Mouse (Mus musculus) right cerebral cortex, postnatal 10 days (tissue): Measurements from ENCODE around the gene Pde1a.
"Not testable (repeated sequence)": the region's sequence is repeated elsewhere in the genome, so short reads cannot be mapped to it uniquely, and the experiment has no call there.

Experiments used
- DNase-seq, 2 experiments: peaks; one replicate each; pipeline ENCODE4 v3.0.0; 2021; ENCODE audit warnings: low spot score in 2 of 2

Pde1a gene

GRCm38 (mm10) chr2:79964964-79965363 lies 164.3 kb downstream of the Pde1a start:
- no peak for DNase-seq

DNA sequence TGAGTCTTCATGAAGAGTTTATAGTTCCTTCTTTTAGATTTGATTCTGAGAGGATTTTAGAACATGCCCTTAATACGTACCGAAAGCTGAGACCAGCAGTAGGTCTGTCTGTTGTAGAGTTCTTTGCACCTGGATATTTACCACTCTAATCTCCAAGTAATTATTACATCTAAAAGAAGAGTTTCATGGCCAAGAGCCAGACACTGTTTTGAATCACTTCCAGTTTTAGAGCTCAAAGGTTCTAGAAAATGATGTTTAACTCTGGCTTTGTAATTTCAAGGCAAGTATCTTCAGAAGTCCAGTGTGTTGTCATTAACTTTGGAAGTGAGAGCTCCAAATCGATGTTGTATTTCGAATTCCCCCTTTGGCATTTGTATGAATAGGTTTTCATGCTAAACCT lies 167.8 kb downstream of the Pde1a start:
- DNase-seq: no peak

- no peak for DNase-seq
Observed at GRCm38 (mm10) chr2:79957659-79958340, 171.5 kb downstream of the Pde1a start.

- DNase-seq: no peak
Observed at GRCm38 (mm10) chr2:79945898-79946675, 183.2 kb downstream of the Pde1a start.

DNA sequence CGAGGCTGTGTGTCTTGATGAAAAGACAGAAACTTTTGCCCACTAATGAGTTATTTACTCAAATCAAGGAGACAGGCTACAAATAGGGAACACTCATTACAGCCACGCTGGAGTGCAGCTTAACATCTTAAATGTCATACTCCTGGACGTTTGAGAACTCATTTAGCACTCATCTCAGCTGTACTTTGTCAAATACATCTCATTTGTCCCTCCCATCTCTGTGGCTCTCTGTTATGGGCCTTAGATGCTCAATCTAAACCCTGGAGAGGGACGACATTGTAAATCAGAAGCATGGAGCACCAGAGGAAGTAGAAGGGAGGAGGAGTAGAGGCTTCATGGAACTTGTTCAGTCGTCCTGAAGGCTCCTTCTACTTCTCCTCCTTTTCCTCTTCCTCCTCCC lies 194.6 kb downstream of the Pde1a start:
- DNase-seq: no peak

DNA sequence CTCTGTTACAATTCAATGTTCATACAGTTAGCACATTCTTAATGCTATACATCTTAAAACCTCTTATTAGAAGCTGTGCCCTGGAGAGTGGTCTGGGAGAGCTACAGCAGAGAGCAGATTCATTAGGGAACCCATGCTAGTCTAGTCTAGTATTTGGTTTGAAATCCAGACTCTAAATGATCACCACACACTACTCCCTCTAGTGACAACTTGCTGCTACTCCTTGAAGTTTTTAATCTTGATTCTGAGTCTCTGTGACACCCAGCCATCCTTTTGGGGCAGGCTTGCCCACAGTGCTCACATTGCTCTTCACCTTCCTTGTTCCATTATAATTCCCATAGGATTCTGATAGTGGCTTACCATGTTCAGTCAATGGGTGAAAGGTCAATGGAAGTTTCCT lies 206.9 kb downstream of the Pde1a start:
- no peak for DNase-seq

- DNase-seq: no peak
Observed at GRCm38 (mm10) chr2:79921375-79921774, 207.9 kb downstream of the Pde1a start.

DNA sequence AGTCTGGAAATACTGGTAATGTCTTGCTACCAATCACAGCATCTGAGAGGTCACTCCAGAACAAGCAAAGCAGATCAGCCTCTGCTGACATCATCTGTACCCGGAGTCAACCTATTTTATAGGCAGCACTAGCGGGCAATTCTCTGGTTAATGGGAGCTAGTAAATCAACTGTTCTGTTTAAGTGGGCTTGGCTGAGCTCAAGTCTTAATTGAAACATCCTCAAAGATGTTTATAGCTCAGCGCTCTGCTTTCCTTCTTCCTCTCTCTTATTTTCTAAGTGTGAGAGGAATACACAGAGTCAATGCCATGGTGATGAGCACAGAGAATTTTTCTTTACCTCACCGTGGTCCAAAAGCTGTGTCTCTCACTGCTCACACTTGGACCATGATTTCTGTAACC lies 208.8 kb downstream of the Pde1a start:
- no peak for DNase-seq

DNA sequence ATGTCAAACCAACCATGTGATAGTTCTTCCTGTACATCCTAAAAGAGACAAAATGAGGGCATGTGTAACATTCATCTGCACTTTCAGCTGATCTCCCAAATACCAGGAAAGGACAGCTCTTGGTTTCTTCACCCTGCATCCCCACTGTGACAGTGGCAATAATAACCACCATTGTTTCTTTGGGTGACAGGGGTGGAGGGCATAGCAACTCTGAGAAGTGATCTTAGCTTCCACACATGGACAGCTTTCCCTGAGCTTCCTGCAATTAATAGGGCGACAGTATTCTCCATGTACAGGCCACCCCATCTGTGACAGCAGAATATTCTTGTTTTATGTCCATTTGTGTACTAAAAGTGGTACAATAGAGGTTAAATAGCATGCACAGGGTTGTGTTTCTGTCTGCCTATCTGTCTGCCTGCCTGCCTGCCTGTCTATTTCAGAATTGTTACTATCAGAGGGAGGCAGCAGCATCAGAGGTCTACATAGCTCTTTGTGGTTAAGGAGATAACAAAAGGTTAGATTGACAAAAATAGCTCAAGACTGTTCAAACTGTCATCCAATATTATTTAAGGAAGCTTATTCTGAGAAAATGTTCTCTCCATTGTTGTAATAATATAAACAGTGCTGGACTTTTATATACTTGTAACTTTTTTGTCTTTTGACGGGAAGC lies 227.3 kb downstream of the Pde1a start:
- no peak for DNase-seq

GRCm38 (mm10) chr2:79898522-79898921 lies 230.7 kb downstream of the Pde1a start:
- DNase-seq: no peak

- DNase-seq: no peak
Observed at GRCm38 (mm10) chr2:79892829-79893228, 236.4 kb downstream of the Pde1a start.

- peak; percentile 61 to 74 for DNase-seq
Observed at GRCm38 (mm10) chr2:79891760-79892570, 237.3 kb downstream of the Pde1a start.

- no peak for DNase-seq
Observed at GRCm38 (mm10) chr2:79890726-79891125, 238.5 kb downstream of the Pde1a start.

GRCm38 (mm10) chr2:79883631-79884350 lies 245.5 kb downstream of the Pde1a start:
- no peak for DNase-seq

DNA sequence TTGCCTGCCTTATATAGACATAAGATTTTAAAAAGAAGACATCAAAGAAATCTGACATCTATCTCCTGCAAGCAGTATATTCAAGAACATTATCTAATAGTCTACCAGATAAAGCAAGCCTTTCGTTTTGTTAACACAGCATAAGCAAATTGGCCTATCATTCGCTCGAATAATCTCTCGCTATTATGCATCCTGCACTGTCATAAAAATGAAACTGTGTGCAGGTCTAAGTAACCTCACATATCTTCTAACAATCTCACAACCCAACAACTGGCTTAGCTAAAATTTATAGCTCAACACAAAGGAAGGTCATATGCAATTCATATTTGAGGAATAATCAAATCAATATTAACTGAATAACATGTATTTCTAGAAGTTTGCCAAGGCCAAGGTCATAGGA lies 246.0 kb downstream of the Pde1a start:
- DNase-seq: no peak

GRCm38 (mm10) chr2:79865275-79865999 lies 263.8 kb downstream of the Pde1a start:
- DNase-seq: peak in 1 of 2 experiments; percentile 33

DNA sequence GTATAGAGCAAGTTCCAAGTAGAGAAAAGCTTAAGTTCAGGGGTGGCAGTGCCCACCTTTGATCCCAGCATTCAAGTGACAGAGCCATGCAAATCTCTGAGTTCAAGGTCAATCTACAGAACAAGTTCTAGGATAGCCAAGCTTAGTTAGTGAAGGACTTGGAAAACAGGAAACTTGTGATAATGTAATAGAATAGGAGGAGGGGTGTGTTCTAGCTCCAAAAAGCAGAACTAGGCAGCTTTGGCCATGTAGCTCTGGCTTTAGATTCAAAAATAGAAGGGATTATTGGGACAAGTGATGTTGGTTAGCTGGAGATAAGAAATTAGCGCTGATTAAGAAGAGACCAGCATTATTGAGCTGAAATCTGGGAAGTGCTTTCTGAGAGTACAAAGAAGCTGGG lies 272.4 kb downstream of the Pde1a start:
- no peak for DNase-seq

GRCm38 (mm10) chr2:79847396-79847795 lies 281.9 kb downstream of the Pde1a start:
- DNase-seq: not testable (repeated sequence)

GRCm38 (mm10) chr2:79839513-79839912 lies 289.7 kb downstream of the Pde1a start:
- no peak for DNase-seq

GRCm38 (mm10) chr2:79839090-79839489 lies 290.2 kb downstream of the Pde1a start:
- DNase-seq: no peak

GRCm38 (mm10) chr2:79825853-79826252 lies 303.4 kb downstream of the Pde1a start:
- DNase-seq: no peak
